Mouse (Mus musculus): Measurements from ENCODE around the gene Orai1.
A peak's percentile ranks its signal among the peaks of the same experiment; 100 is the strongest.
"Not testable (repeated sequence)": the region's sequence is repeated elsewhere in the genome, so short reads cannot be mapped to it uniquely, and the experiment has no call there.

Orai1 gene

GRCm38 (mm10) chr5:123035089-123035488, 20.2 kb downstream of the Orai1 start:
- no peak for DNase-seq

GRCm38 (mm10) chr5:123035564-123035963, 20.7 kb downstream of the Orai1 start:
- DNase-seq: peak; percentile 69

GRCm38 (mm10) chr5:123038115-123038514, 23.2 kb downstream of the Orai1 start:
- no peak for DNase-seq

- DNase-seq: peak; percentile 93
These were observed 24.4 kb downstream of the Orai1 start for GRCm38 (mm10) chr5:123039120-123039752.

- DNase-seq: peak; percentile 37
These were observed 25.9 kb downstream of the Orai1 start for GRCm38 (mm10) chr5:123040796-123041195.

- DNase-seq: peak; percentile 45
These were observed 29.0 kb downstream of the Orai1 start for GRCm38 (mm10) chr5:123043856-123044255.

- peak; percentile 93 for DNase-seq
These were observed 30.9 kb downstream of the Orai1 start for GRCm38 (mm10) chr5:123045561-123046295.

- DNase-seq: no peak
These were observed 32.0 kb downstream of the Orai1 start, which contains the start of gene Morn3 for GRCm38 (mm10) chr5:123046916-123047315. TSS of gene Morn3 (minus strand) at chr5:123047016.

GRCm38 (mm10) chr5:123049271-123049670, 34.4 kb downstream of the Orai1 start:
- DNase-seq: peak; percentile 67

GRCm38 (mm10) chr5:123050918-123051317, 36.0 kb downstream of the Orai1 start:
- DNase-seq: no peak

GRCm38 (mm10) chr5:123051736-123052135, 36.9 kb downstream of the Orai1 start:
- no peak for DNase-seq

GRCm38 (mm10) chr5:123057366-123058250, 42.7 kb downstream of the Orai1 start:
- peak; percentile 99 for DNase-seq

- no peak for DNase-seq
These were observed 43.6 kb downstream of the Orai1 start for GRCm38 (mm10) chr5:123058251-123059102.

GRCm38 (mm10) chr5:123059757-123060520, 45.1 kb downstream of the Orai1 start:
- peak; percentile 85 for DNase-seq

- DNase-seq: peak; percentile 67
These were observed 46.0 kb downstream of the Orai1 start for GRCm38 (mm10) chr5:123060706-123061401.

GRCm38 (mm10) chr5:123061402-123061749, 46.5 kb downstream of the Orai1 start:
- DNase-seq: not testable (repeated sequence)

- DNase-seq: no peak
These were observed 48.3 kb downstream of the Orai1 start for GRCm38 (mm10) chr5:123063141-123063540.

GRCm38 (mm10) chr5:123064207-123064606, 49.3 kb downstream of the Orai1 start:
- DNase-seq: peak; percentile 68

GRCm38 (mm10) chr5:123067395-123067995, 52.6 kb downstream of the Orai1 start:
- DNase-seq: peak; percentile 37

GRCm38 (mm10) chr5:123068115-123068514, 53.2 kb downstream of the Orai1 start, which contains the start of gene Tmem120b:
TSS of gene Tmem120b (plus strand) at chr5:123068415.
- no peak for DNase-seq
